ENCODE assay signal across 11 mouse cellular contexts in the genomic region with DNA sequence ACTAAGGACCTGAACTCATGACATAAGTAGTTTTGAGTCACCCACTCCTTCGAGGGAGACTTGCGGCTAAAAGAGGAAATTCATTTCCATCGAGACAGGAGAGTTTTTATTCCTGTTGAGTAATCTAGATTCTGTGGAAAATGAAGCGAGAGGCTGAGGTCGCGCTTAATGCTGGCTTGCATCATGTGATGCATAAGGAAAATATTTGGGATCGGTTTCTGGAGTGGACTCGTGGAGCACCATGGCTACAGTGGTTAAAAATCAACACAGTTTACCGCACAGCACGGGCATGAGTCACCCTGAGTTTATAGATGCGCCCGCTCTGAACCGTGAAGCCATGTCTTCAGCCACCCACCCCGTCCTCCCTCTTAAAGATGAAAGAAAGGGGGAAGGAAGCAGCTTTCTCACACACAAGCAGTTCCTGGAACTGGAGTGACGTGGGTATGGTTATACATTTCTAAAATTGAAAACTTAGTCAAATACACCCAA.
DNase-seq lines count a peak whose midpoint lies in the region; ATAC-seq and TF ChIP-seq lines count a peak whose summit lies in the region.
"Had no signal": no experiment of that assay in that cellular context is flagged by ENCODE, and none has a peak within 500 bp of the region (broad histone marks: within the 10 kb centered on the region; RNA-seq: fewer than 3 reads in every experiment).

No protein-coding gene starts in this region.

- no peaks in the 10 kb centered on the region for H3K36me3 ChIP-seq in kidney, postnatal 0 days (ENCODE audit: insufficient read depth, low read length)
- H3K36me3 ChIP-seq: hindbrain, embryonic 15.5 days; limb, embryonic 12.5 days had no signal

- TF ChIP-seq CTCF in kidney, postnatal 0 days (IDR thresholded peaks at IDR 0.05; ENCODE audit: low read depth): no peak

- H3K4me3 ChIP-seq in kidney, postnatal 0 days (replicated peaks; ENCODE audit: low read depth, low read length): no peak overlapping the region
- H3K4me3 ChIP-seq: hindbrain, embryonic 15.5 days; limb, embryonic 12.5 days had no signal

- no peak overlapping the region for H3K4me2 ChIP-seq in kidney, postnatal 0 days (ENCODE audit: low read length)
- H3K4me2 ChIP-seq: hindbrain, embryonic 15.5 days; limb, embryonic 12.5 days had no signal

- H3K9ac ChIP-seq in kidney, postnatal 0 days (ENCODE audit: low read depth, low read length): no peak overlapping the region
- H3K9ac ChIP-seq: hindbrain, embryonic 15.5 days; limb, embryonic 12.5 days had no signal

- DNase-seq in kidney, postnatal 0 days (ENCODE audit: low spot score): peak; percentile 46
- no peak for DNase-seq in kidney, postnatal 36 days
- peak; percentile 86 for DNase-seq in CD4-positive, CD25-positive, alpha-beta regulatory T cell, adult 2 months (ENCODE audit: low read depth, low spot score)
- DNase-seq in fibroblast of lung, adult 2 months (ENCODE audit: low read depth): peak; percentile 95
- DNase-seq in naive thymus-derived CD4-positive, alpha-beta T cell, adult 2 months (ENCODE audit: low read depth): peak; percentile 87
- no peak for DNase-seq in layer of hippocampus, adult 18-20 months (ENCODE audit: low spot score in 2 of 2)
- DNase-seq in cerebellum, postnatal 14 days: no peak
- no peak for DNase-seq in adrenal gland, adult 8-10 months
- DNase-seq: cerebellum, adult 8-10 months had no signal

- no peak overlapping the region for H3K27ac ChIP-seq in kidney, postnatal 0 days
- H3K27ac ChIP-seq: hindbrain, embryonic 15.5 days; limb, embryonic 12.5 days had no signal

- H3K4me1 ChIP-seq in kidney, postnatal 0 days (replicated peaks; ENCODE audit: insufficient read depth, low read length): peaks cover 14% of the 10 kb centered on the region; the same call in 1 of the 2 replicates
- H3K4me1 ChIP-seq: hindbrain, embryonic 15.5 days had no signal

- no peaks in the 10 kb centered on the region for H3K27me3 ChIP-seq in kidney, postnatal 0 days (ENCODE audit: insufficient read depth, low read length)
- H3K27me3 ChIP-seq: hindbrain, embryonic 15.5 days; limb, embryonic 12.5 days had no signal

- 42% methylated on average over 15 of the region's 15 CpGs for WGBS in kidney, postnatal 0 days

- H3K9me3 ChIP-seq in kidney, postnatal 0 days (replicated peaks; ENCODE audit: low read length): no peaks in the 10 kb centered on the region
- H3K9me3 ChIP-seq: hindbrain, embryonic 15.5 days had no signal

- ATAC-seq in kidney, postnatal 0 days (replicated peaks; ENCODE audit: low FRiP score, low read depth): peak; percentile 79

Comparison
In these comparisons a context has a peak if more than half of its experiments do, and no peak if none do; other contexts are left out.
1. DNase-seq: peak in kidney, postnatal 0 days (single experiment), CD4-positive, CD25-positive, alpha-beta regulatory T cell, adult 2 months (single experiment), fibroblast of lung, adult 2 months (single experiment) and naive thymus-derived CD4-positive, alpha-beta T cell, adult 2 months (single experiment); none in kidney, postnatal 36 days (0 of 2), layer of hippocampus, adult 18-20 months (0 of 2), cerebellum, postnatal 14 days (0 of 2) and adrenal gland, adult 8-10 months (single experiment).